Mouse (Mus musculus) brain, embryonic 14.5 days (tissue): Measurements from ENCODE around the gene Slc35f3.

Source experiments
- CTCF ChIP-seq: fragments of 200-500 bp; IDR thresholded peaks from 2 replicates; pipeline ENCODE4 v1.5.1; 2012; ENCODE audit warnings: inconsistent platforms, mild to moderate bottlenecking, moderate library complexity, borderline replicate concordance; ENCODE audit not compliant: insufficient read depth, insufficient read length; ENCODE audit errors: extremely low read depth
- POLR2A ChIP-seq: fragments of 200-500 bp; IDR thresholded peaks from 2 replicates; pipeline ENCODE4 v1.6.1; 2012; ENCODE audit warnings: mild to moderate bottlenecking, inconsistent platforms, borderline replicate concordance; ENCODE audit not compliant: poor library complexity, insufficient read depth, insufficient read length, severe bottlenecking; ENCODE audit errors: extremely low read depth

DNA sequence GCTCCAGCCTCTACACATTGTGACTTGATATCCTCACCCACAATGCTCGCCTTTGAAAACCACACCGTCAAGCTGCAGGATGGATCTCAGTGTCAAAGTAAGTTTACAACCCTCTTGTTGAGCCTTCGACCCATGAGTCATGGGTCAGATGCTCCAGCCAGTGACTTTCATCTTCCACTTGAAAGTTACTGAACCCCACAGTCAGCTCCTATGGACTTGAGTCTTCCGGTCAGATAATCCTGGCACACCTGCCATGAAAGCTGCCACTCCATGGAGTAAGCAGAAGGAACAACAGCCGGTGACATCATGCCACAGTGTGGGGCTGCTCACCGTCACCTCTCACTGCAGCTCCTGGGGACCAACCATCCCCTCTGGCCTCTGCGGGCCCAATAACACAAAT is 82.9 kb downstream of the Slc35f3 start:
- TF ChIP-seq CTCF (no peak), POLR2A (no peak)
